Mouse (Mus musculus) myocyte (in vitro differentiated cells): ENCODE measurements around the gene Tssk3.

Experiments
- CEBPB ChIP-seq: IDR thresholded peaks from 2 replicates; pipeline ENCODE4 v1.6.1; 2011; ENCODE audit warnings: mild to moderate bottlenecking, moderate library complexity; ENCODE audit not compliant: poor library complexity, insufficient read depth, severe bottlenecking
- E2F4 ChIP-seq: IDR thresholded peaks from one replicate; pipeline ENCODE4 v1.6.1; 2011; ENCODE audit warnings: mild to moderate bottlenecking, control low read depth, moderate library complexity; ENCODE audit not compliant: insufficient read depth
- MAX ChIP-seq: IDR thresholded peaks from one replicate; pipeline ENCODE4 v1.6.1; 2011; ENCODE audit warnings: low read depth, mild to moderate bottlenecking, control low read depth
- MYOD1 ChIP-seq, 3 experiments: IDR thresholded peaks; one replicate each; pipeline ENCODE4 v1.6.1; 2011; ENCODE audit warnings: control low read depth in 2 of 3, low read depth in 2 of 3, mild to moderate bottlenecking in 2 of 3, moderate library complexity in 1 of 3; ENCODE audit not compliant: insufficient read length in 2 of 3, control insufficient read depth in 1 of 3
- MYOG ChIP-seq, 3 experiments: IDR thresholded peaks; one replicate each; pipeline ENCODE4 v1.6.1; 2011; ENCODE audit warnings: control low read depth in 2 of 3, low read depth in 2 of 3, mild to moderate bottlenecking in 2 of 3; ENCODE audit not compliant: insufficient read length in 2 of 3, control insufficient read depth in 1 of 3, insufficient read depth in 1 of 3
- POLR2A ChIP-seq: IDR thresholded peaks from one replicate; pipeline ENCODE4 v1.6.1; 2011; ENCODE audit warnings: low read depth, mild to moderate bottlenecking, control low read depth, moderate library complexity; ENCODE audit not compliant: insufficient read length
- POLR2AphosphoS2 ChIP-seq: IDR thresholded peaks from one replicate; pipeline ENCODE4 v1.6.1; 2011; ENCODE audit warnings: low read depth, control low read depth; ENCODE audit not compliant: insufficient read length
- REST ChIP-seq: IDR thresholded peaks from one replicate; pipeline ENCODE4 v1.6.1; 2011; ENCODE audit warnings: mild to moderate bottlenecking, control low read depth, moderate library complexity; ENCODE audit not compliant: insufficient read depth, insufficient read length
- SRF ChIP-seq: IDR thresholded peaks from one replicate; pipeline ENCODE4 v1.6.1; 2011; ENCODE audit warnings: low read depth; ENCODE audit not compliant: control insufficient read depth, insufficient read length
- TCF12 ChIP-seq: IDR thresholded peaks from one replicate; pipeline ENCODE4 v1.6.1; 2011; ENCODE audit warnings: mild to moderate bottlenecking, control low read depth; ENCODE audit not compliant: poor library complexity, insufficient read depth, severe bottlenecking
- TCF3 ChIP-seq: IDR thresholded peaks from one replicate; pipeline ENCODE4 v1.6.1; 2011; ENCODE audit warnings: low read depth, control low read depth; ENCODE audit not compliant: insufficient read length
- USF1 ChIP-seq: IDR thresholded peaks from one replicate; pipeline ENCODE4 v1.6.1; 2011; ENCODE audit warnings: low read depth, mild to moderate bottlenecking, control low read depth, moderate library complexity

- TF ChIP-seq POLR2AphosphoS2 = no peak
- TF ChIP-seq POLR2A = no peak
- TF ChIP-seq USF1 = no peak
- TF ChIP-seq E2F4 = no peak
- TF ChIP-seq MYOD1 (IDR thresholded peaks at IDR 0.05; ENCODE audit: control insufficient read depth in 1 of 3, insufficient read length in 2 of 3, low read depth in 2 of 3) = no peak
- no peak for TF ChIP-seq MAX
- no peak for TF ChIP-seq MYOG (IDR thresholded peaks at IDR 0.05; ENCODE audit: control insufficient read depth in 1 of 3, insufficient read depth in 1 of 3, insufficient read length in 2 of 3, low read depth in 2 of 3)
- no peak for TF ChIP-seq REST
- TF ChIP-seq TCF12 = no peak
- TF ChIP-seq CEBPB = no peak
- TF ChIP-seq SRF = no peak
- TF ChIP-seq TCF3 = no peak
These were observed 5.1 kb upstream of the Tssk3 start for GRCm38 (mm10) chr4:129495672-129496562.
